Mouse (Mus musculus) intestine, postnatal 0 days (tissue): ENCODE measurements at regions not wholly inside any gene's neighbourhood (a gene's known extent, or its start where the extent isn't known, plus 50 kb on each side); places are given as distances from the start of the nearest gene placed in this dataset.

Source experiments
- ATAC-seq: fragments of 200-750 bp; cut with Nextera tagmentation; 2 replicates; pipeline ENCODE4 v1.8.0; 2017; ENCODE audit warnings: mild to moderate bottlenecking, moderate TSS enrichment, moderate library complexity
- H3K27ac ChIP-seq: fragments of 300-500 bp; sonication (generic); 2 replicates; pipeline ENCODE4 v1.5.1; 2014; ENCODE audit warnings: mild to moderate bottlenecking, low read depth, low read length, moderate library complexity
- H3K27me3 ChIP-seq: fragments of 300-500 bp; sonication (generic); replicated peaks from 2 replicates; pipeline ENCODE4 v1.6.1; 2014; ENCODE audit warnings: low read length, mixed read lengths; ENCODE audit not compliant: control insufficient read depth, insufficient read depth
- H3K36me3 ChIP-seq: fragments of 300-500 bp; sonication (generic); 2 replicates; pipeline ENCODE4 v1.6.1; 2014; ENCODE audit warnings: mild to moderate bottlenecking, moderate library complexity; ENCODE audit not compliant: control insufficient read depth, insufficient read depth
- H3K4me1 ChIP-seq: fragments of 300-500 bp; sonication (generic); replicated peaks from 2 replicates; pipeline ENCODE4 v1.6.1; 2014; ENCODE audit warnings: antibody characterized with exemption, low read length, mixed read lengths; ENCODE audit not compliant: control insufficient read depth, insufficient read depth
- H3K4me2 ChIP-seq: fragments of 300-500 bp; sonication (generic); replicated peaks from 2 replicates; pipeline ENCODE4 v1.6.1; 2014; ENCODE audit warnings: low read depth, mild to moderate bottlenecking, moderate library complexity
- H3K4me3 ChIP-seq: fragments of 300-500 bp; sonication (generic); 2 replicates; pipeline ENCODE4 v1.5.1; 2014; ENCODE audit warnings: low read depth, low read length
- H3K9ac ChIP-seq: fragments of 300-500 bp; sonication (generic); 2 replicates; pipeline ENCODE4 v1.6.1; 2014; ENCODE audit warnings: mild to moderate bottlenecking, low read depth, low read length
- H3K9me3 ChIP-seq: fragments of 300-500 bp; sonication (generic); 2 replicates; pipeline ENCODE4 v1.6.1; 2016; ENCODE audit warnings: mixed run types; ENCODE audit not compliant: control insufficient read depth
- CTCF ChIP-seq: sonication (generic); IDR thresholded peaks from 2 replicates; pipeline ENCODE4 v1.5.1; 2016; ENCODE audit warnings: low read depth, mild to moderate bottlenecking, control low read depth, antibody characterized with exemption, moderate library complexity
- WGBS: fragments of 180-500 bp; shearing (Covaris S2); extraction: QIAGEN DNeasy Blood & Tissue Kit; methylation state at CpG from one replicate; pipeline ENCODE4 v1.1.7; 2014; 5-methylcytosine and 5-hydroxymethylcytosine counted together

GRCm38 (mm10) chr12:86824860-86825583 lies 59.6 kb downstream of the Irf2bpl start:
- H3K4me2 ChIP-seq: peak overlapping the region; percentile 54
- 11% methylated on average over 14 of the region's 14 CpGs for WGBS
- TF ChIP-seq CTCF: no peak
- peak; percentile 65 for ATAC-seq
- no peak overlapping the region for H3K27ac ChIP-seq
- H3K36me3 ChIP-seq: no peaks in the 10 kb centered on the region
- no peaks in the 10 kb centered on the region for H3K27me3 ChIP-seq
- no peaks in the 10 kb centered on the region for H3K9me3 ChIP-seq
- H3K4me1 ChIP-seq: peaks cover 13% of the 10 kb centered on the region; the same call in 1 of the 2 replicates
- no peak overlapping the region for H3K4me3 ChIP-seq
- no peak overlapping the region for H3K9ac ChIP-seq

GRCm38 (mm10) chr12:86823855-86824589 lies 60.6 kb downstream of the Irf2bpl start:
- Histone ChIP-seq H3K9me3 (no peaks in the 10 kb centered on the region), H3K9ac (no peak overlapping the region), H3K27me3 (no peaks in the 10 kb centered on the region), H3K36me3 (no peaks in the 10 kb centered on the region), H3K4me2 (peak overlapping the region; percentile 54), H3K4me1 (peaks cover 13% of the 10 kb centered on the region; the same call in 1 of the 2 replicates), H3K4me3 (peak overlapping the region; percentile 31), H3K27ac (peak overlapping the region; percentile 51)
- peak; percentile 23 for TF ChIP-seq CTCF
- 2% methylated on average over 29 of the region's 29 CpGs for WGBS
- peak; percentile 48; the same call in 1 of the 2 replicates for ATAC-seq

DNA sequence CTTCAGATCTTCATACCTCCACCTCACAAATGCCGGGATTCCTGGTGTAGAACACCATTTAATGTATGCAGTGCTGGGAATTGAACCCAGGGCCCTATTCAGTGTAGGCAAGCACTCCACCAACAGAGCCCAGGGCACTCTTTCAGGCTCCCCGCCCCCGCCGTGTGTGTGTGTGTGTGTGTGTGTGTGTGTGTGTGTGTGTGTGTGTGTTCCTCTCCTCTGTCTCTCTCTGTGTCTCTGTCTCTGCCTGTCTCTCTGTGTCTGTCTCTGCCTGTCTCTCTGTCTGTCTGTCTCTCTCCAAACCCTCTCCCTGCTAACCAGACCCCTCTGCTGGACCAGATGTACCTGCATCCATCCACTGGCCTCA lies 61.1 kb downstream of the Irf2bpl start:
- Histone ChIP-seq H3K9me3 (no peaks in the 10 kb centered on the region), H3K4me3 (no peak overlapping the region), H3K27ac (peak overlapping the region; percentile 51), H3K4me2 (peak overlapping the region; percentile 54), H3K36me3 (no peaks in the 10 kb centered on the region), H3K27me3 (no peaks in the 10 kb centered on the region), H3K9ac (no peak overlapping the region), H3K4me1 (peaks cover 13% of the 10 kb centered on the region; the same call in 1 of the 2 replicates)
- no peak for ATAC-seq
- WGBS: 69% methylated on average over 4 of the region's 4 CpGs
- TF ChIP-seq CTCF: no peak

DNA sequence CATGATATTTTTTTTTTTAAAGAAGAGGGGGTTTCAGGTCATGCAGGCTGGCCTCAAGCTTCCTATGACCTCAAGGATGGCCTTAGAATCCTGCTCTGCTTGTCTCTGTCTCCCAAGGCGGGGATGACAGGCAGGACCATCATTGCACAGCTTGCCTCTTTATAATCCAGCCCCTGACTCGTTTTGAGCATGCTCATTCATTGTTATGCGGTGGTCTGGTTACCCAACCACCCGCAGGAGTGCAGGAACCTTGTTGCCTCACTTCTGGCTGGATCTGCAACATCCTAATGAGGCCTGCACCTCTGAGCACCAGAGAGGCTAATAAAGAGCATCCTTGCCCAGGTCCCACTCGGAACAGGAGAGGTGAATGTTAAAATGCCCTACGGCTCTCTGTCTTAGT lies 63.4 kb downstream of the Irf2bpl start:
- H3K4me3 ChIP-seq: no peak overlapping the region
- no peak overlapping the region for H3K4me2 ChIP-seq
- no peaks in the 10 kb centered on the region for H3K36me3 ChIP-seq
- H3K27ac ChIP-seq: no peak overlapping the region
- H3K4me1 ChIP-seq: peaks cover 13% of the 10 kb centered on the region; the same call in 1 of the 2 replicates
- H3K27me3 ChIP-seq: no peaks in the 10 kb centered on the region
- TF ChIP-seq CTCF: no peak
- WGBS: 77% methylated on average over 6 of the region's 6 CpGs
- H3K9me3 ChIP-seq: no peaks in the 10 kb centered on the region
- ATAC-seq: no peak
- H3K9ac ChIP-seq: no peak overlapping the region

- no peak overlapping the region for H3K4me3 ChIP-seq
- 88% methylated on average over 6 of the region's 6 CpGs for WGBS
- ATAC-seq: no peak
- H3K4me2 ChIP-seq: no peak overlapping the region
- H3K36me3 ChIP-seq: no peaks in the 10 kb centered on the region
- H3K27me3 ChIP-seq: no peaks in the 10 kb centered on the region
- H3K9me3 ChIP-seq: no peaks in the 10 kb centered on the region
- no peak overlapping the region for H3K9ac ChIP-seq
- H3K4me1 ChIP-seq: peaks cover 5% of the 10 kb centered on the region; the same call in 1 of the 2 replicates
- no peak overlapping the region for H3K27ac ChIP-seq
- no peak for TF ChIP-seq CTCF
Measured at GRCm38 (mm10) chr12:86819568-86819967, 65.0 kb downstream of the Irf2bpl start.

GRCm38 (mm10) chr12:86819163-86819562 lies 65.4 kb downstream of the Irf2bpl start:
- H3K4me2 ChIP-seq: no peak overlapping the region
- no peak for TF ChIP-seq CTCF
- peaks cover 2% of the 10 kb centered on the region; the same call in 1 of the 2 replicates for H3K4me1 ChIP-seq
- H3K9me3 ChIP-seq: no peaks in the 10 kb centered on the region
- H3K4me3 ChIP-seq: no peak overlapping the region
- H3K27me3 ChIP-seq: no peaks in the 10 kb centered on the region
- no peak overlapping the region for H3K27ac ChIP-seq
- no peaks in the 10 kb centered on the region for H3K36me3 ChIP-seq
- WGBS: 77% methylated on average over 5 of the region's 5 CpGs
- ATAC-seq: no peak
- no peak overlapping the region for H3K9ac ChIP-seq
